Mouse (Mus musculus) midbrain, embryonic 10.5 days (tissue): Measurements from ENCODE around the gene Ppp1r14a. TPM values are rescaled to one million over a fixed set of nuclear protein-coding genes. Genes with fewer than 3 reads are reported as not detected.

Source experiments
- DNase-seq: peaks from one replicate; pipeline ENCODE4 v3.0.0-alpha.2; 2017; ENCODE audit warnings: low spot score
- H3K27ac ChIP-seq: fragments of 300-500 bp; sonication (generic); replicated peaks from 2 replicates; pipeline ENCODE4 v1.5.1; 2016; ENCODE audit warnings: mild to moderate bottlenecking
- H3K27me3 ChIP-seq: fragments of 300-500 bp; sonication (generic); 2 replicates; pipeline ENCODE4 v1.6.1; 2016; ENCODE audit warnings: low read depth, mild to moderate bottlenecking; ENCODE audit not compliant: poor library complexity, severe bottlenecking
- H3K36me3 ChIP-seq: fragments of 300-500 bp; sonication (generic); 2 replicates; pipeline ENCODE4 v1.6.1; 2016; ENCODE audit warnings: mild to moderate bottlenecking, moderate library complexity
- H3K4me1 ChIP-seq: fragments of 300-500 bp; sonication (generic); 2 replicates; pipeline ENCODE4 v1.6.1; 2016
- H3K4me3 ChIP-seq: fragments of 300-500 bp; sonication (generic); 2 replicates; pipeline ENCODE4 v1.5.1; 2016; ENCODE audit warnings: mild to moderate bottlenecking, moderate library complexity
- H3K9me3 ChIP-seq: fragments of 300-500 bp; sonication (generic); replicated peaks from 2 replicates; pipeline ENCODE4 v1.6.1; 2016; ENCODE audit warnings: mild to moderate bottlenecking
- WGBS: fragments of 180-500 bp; shearing (Covaris S2); methylation state at CpG from one replicate; pipeline ENCODE4 v1.1.7; 2016; 5-methylcytosine and 5-hydroxymethylcytosine counted together
- polyA plus RNA-seq: library from polyadenylated mRNA; unstranded; fragments of >200 nt; fragmentation: Nextera tagmentation; extraction: Ambion mirVana; gene quantifications from 2 replicates; pipeline ENCODE4 v1.2.1, GENCODE M21; 2016

Gene Ppp1r14a
- polyA plus RNA-seq = 21.9 and 22.2 TPM in 2 replicates

DNA sequence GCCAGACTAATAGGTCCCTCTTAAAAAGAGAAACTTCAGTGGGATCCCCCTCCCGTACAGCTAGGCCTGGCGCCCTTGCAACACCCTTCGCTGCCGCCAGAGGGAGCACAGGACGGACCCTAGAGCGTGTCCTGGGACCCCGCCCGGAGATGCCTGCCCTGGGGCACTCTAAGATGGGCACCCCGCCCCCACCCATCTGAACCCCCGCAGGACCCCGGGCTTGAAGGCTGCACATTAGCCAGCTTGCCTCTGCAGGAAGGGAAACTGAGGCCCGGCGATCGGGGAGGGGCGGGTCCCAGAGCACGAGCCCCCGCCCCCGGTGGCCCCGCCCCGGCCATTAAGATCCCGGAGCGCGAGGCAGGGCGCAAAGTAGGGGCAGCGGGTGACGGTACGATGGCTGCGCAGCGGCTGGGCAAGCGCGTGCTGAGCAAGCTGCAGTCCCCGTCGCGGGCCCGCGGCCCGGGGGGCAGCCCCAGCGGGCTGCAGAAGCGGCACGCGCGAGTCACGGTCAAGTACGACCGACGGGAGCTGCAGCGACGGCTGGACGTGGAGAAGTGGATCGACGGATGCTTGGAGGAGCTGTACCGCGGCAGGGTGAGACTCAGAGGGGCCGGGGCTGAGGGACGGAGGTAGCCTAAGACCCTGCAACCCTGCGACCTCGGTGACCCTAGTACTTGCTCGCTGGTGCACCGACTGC is at the start of gene Ppp1r14a:
TSS of gene Ppp1r14a (plus strand) at position 367 of the 697 bp plus-strand sequence.
- Histone ChIP-seq H3K27me3 (peaks cover 53% of the 10 kb centered on the region), H3K9me3 (no peaks in the 10 kb centered on the region), H3K27ac (peak within 1 kb of the TSS; percentile 87), H3K36me3 (no peaks in the 10 kb centered on the region), H3K4me3 (peak within 1 kb of the TSS; percentile 72), H3K4me1 (peaks cover 55% of the 10 kb centered on the region)
- WGBS = 1% methylated on average over 59 of the region's 59 CpGs
- DNase-seq = peak; percentile 86

- peaks cover 29% of the 10 kb centered on the region for H3K27me3 ChIP-seq
- peaks cover 43% of the 10 kb centered on the region for H3K36me3 ChIP-seq
- H3K27ac ChIP-seq = no peak overlapping the region
- peaks cover 20% of the 10 kb centered on the region for H3K4me1 ChIP-seq
- no peaks in the 10 kb centered on the region for H3K9me3 ChIP-seq
- DNase-seq = no peak
- 86% methylated on average over 7 of the region's 7 CpGs for WGBS
- H3K4me3 ChIP-seq = no peak overlapping the region
These were observed 44.2 kb upstream of the Ppp1r14a start for GRCm38 (mm10) chr7:29244732-29245416.

- H3K9me3 ChIP-seq = no peaks in the 10 kb centered on the region
- H3K4me3 ChIP-seq = no peak overlapping the region
- peaks cover 29% of the 10 kb centered on the region for H3K27me3 ChIP-seq
- DNase-seq = no peak
- H3K4me1 ChIP-seq = peaks cover 20% of the 10 kb centered on the region
- no peak overlapping the region for H3K27ac ChIP-seq
- WGBS = 91% methylated on average over 5 of the region's 5 CpGs
- peaks cover 43% of the 10 kb centered on the region for H3K36me3 ChIP-seq
These were observed 43.1 kb upstream of the Ppp1r14a start for GRCm38 (mm10) chr7:29246015-29246414.

DNA sequence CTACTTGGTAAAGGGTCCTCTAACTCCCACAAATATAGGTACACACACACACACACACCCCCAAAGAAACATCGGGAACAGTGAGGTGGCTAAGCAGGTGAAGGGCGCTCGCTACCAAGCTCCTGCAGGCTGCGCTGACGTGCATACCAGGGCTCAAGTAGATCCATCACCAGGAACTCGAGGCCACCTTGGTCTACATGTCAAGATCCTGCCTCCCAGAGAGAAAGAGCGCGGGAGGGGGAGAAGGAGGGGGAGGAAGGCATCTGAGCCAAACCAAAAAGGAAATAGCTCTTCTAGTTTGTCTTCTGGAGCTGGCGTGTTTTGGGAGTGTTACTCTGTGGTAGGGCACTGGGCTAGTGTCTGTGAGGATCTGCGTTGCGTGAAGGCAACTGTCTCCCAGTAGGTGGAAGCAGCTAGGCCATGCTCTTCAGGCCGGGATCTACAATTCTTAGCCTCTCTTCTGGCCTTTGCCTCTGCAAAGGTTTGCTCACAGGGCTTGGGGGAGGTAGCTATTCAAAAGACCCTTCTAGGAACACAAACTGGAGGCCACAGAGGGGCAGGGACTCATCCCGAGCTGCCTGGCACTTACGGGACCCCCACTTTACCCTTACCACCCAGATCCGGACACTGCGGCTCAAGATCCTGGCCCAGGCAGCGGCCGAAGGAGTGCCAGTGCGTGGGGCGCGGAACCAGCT is 42.3 kb upstream of the Ppp1r14a start:
- H3K36me3 ChIP-seq = peaks cover 38% of the 10 kb centered on the region
- peaks cover 29% of the 10 kb centered on the region for H3K27me3 ChIP-seq
- no peaks in the 10 kb centered on the region for H3K9me3 ChIP-seq
- 85% methylated on average over 21 of the region's 21 CpGs for WGBS
- peaks cover 20% of the 10 kb centered on the region for H3K4me1 ChIP-seq
- peak overlapping the region; percentile 49; the same call in 1 of the 2 replicates for H3K4me3 ChIP-seq
- no peak for DNase-seq
- no peak overlapping the region for H3K27ac ChIP-seq

DNA sequence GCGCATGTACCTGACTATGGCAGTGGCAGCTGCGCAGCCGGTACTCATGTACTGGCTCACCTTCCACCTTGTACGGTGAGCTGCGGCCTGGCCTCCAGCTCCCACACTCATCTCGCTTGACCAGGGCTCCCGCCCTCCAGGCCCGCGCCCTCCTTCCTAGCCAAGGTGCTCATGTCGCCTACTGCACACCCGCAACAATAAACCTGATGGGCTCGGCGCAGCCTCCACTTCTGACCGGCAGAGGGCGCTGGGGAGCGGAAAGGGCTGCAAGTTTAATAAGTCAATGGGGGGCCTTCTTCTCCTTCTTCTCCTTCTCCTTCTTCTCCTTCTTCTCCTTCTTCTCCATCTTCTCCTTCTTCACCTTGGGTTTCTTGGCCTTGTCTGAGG is 41.8 kb upstream of the Ppp1r14a start:
- Histone ChIP-seq H3K27ac (no peak overlapping the region), H3K4me3 (peak overlapping the region; percentile 49), H3K27me3 (peaks cover 29% of the 10 kb centered on the region), H3K4me1 (peaks cover 20% of the 10 kb centered on the region), H3K36me3 (peaks cover 36% of the 10 kb centered on the region), H3K9me3 (no peaks in the 10 kb centered on the region)
- peak; percentile 79 for DNase-seq
- 23% methylated on average over 16 of the region's 16 CpGs for WGBS

DNA sequence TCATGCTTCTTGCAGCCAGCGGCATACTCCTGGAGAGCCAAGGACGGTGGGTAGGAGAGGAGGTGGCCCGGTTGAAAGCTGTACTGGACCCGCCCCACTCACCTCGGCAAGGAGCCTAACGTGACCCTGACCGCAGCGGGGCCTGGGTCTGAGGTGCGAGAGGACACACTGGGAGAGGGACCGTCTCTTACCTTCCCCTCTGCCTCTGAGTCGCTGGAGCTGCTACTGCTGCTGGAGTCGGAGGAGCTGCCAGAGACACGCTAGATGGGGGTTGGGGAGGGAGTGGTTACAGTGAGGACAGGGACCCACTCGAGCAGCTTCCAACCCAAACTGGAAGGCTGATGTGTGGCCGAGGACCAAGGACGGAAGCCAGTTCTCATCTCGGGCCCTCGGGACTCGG is 41.4 kb upstream of the Ppp1r14a start:
- H3K9me3 ChIP-seq = no peaks in the 10 kb centered on the region
- H3K27me3 ChIP-seq = peaks cover 29% of the 10 kb centered on the region
- no peak for DNase-seq
- peak overlapping the region; percentile 46 for H3K27ac ChIP-seq
- H3K4me3 ChIP-seq = peak overlapping the region; percentile 49
- H3K36me3 ChIP-seq = peaks cover 36% of the 10 kb centered on the region
- WGBS = 12% methylated on average over 19 of the region's 19 CpGs
- peaks cover 20% of the 10 kb centered on the region for H3K4me1 ChIP-seq

DNA sequence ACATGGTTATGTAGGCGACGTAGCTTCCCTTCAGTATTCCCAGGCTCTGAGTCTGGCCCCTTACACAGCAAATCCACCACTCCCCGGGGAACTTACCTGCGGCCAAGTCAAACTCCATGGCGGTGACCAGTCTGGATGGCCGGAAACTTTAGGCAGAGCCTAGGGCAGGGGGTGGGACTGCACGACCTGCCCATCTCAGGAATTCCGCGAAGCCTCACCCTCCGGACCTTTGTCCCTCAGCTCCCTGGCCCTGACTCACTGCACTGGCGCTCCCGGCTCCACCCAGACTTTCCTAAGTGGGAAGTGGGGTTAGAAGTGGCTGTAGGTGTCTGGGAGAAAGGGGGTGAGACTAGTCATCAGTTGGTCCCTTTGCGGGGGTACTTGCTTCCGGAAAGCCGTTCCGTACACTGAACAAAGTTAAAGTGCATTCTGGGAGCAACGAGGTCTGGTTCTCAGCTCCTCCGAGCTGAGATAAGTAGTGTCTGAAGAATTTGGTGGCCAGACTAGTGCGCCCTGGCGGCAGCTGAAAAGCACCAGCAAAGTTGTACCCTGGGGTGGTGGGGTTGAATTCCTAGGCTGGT is 40.8 kb upstream of the Ppp1r14a start, which contains the start of gene 2200002D01Rik:
TSS of gene 2200002D01Rik (minus strand) at position 206 of the 581 bp plus-strand sequence.
- 8% methylated on average over 20 of the region's 20 CpGs for WGBS
- peak within 1 kb of the TSS; percentile 46 for H3K27ac ChIP-seq
- H3K27me3 ChIP-seq = peaks cover 29% of the 10 kb centered on the region
- H3K4me1 ChIP-seq = peaks cover 20% of the 10 kb centered on the region
- DNase-seq = peak; percentile 45
- no peaks in the 10 kb centered on the region for H3K9me3 ChIP-seq
- H3K36me3 ChIP-seq = peaks cover 36% of the 10 kb centered on the region
- peak within 1 kb of the TSS; percentile 49 for H3K4me3 ChIP-seq

- Histone ChIP-seq H3K9me3 (no peaks in the 10 kb centered on the region), H3K27ac (no peak overlapping the region), H3K27me3 (peaks cover 29% of the 10 kb centered on the region), H3K36me3 (peaks cover 11% of the 10 kb centered on the region), H3K4me1 (peaks cover 25% of the 10 kb centered on the region), H3K4me3 (no peak overlapping the region)
- 90% methylated on average over 3 of the region's 3 CpGs for WGBS
- no peak for DNase-seq
These were observed 37.9 kb upstream of the Ppp1r14a start for GRCm38 (mm10) chr7:29251166-29251565.

DNA sequence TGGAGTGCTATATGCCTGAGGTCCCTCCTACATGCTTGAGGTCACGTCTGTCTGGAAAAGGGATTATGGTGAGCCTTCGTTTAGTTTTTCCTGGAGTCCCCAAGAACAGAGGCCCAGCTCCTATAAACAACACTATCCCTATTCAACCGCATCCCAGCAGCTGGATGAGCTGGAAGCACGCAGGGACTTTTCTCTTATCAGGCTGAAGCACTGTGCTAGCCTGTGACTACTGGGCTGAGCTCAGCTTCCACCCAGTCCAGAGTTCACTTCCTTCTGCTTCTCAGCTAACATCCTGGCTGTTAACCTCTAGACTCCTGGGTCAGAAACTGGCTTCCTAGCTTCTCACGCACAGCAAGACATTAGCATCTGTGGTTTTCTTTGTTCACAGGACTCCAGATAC is 35.3 kb upstream of the Ppp1r14a start:
- H3K27ac ChIP-seq = no peak overlapping the region
- no peaks in the 10 kb centered on the region for H3K36me3 ChIP-seq
- no peak overlapping the region for H3K4me3 ChIP-seq
- 55% methylated on average over 5 of the region's 5 CpGs for WGBS
- no peak for DNase-seq
- peaks cover 14% of the 10 kb centered on the region for H3K4me1 ChIP-seq
- no peaks in the 10 kb centered on the region for H3K9me3 ChIP-seq
- peaks cover 9% of the 10 kb centered on the region for H3K27me3 ChIP-seq

GRCm38 (mm10) chr7:29255875-29256274 is 33.2 kb upstream of the Ppp1r14a start:
- DNase-seq = no peak
- no peaks in the 10 kb centered on the region for H3K9me3 ChIP-seq
- no peak overlapping the region for H3K27ac ChIP-seq
- H3K36me3 ChIP-seq = no peaks in the 10 kb centered on the region
- WGBS = 85% methylated on average over 4 of the region's 4 CpGs
- H3K4me3 ChIP-seq = no peak overlapping the region
- no peaks in the 10 kb centered on the region for H3K27me3 ChIP-seq
- peaks cover 30% of the 10 kb centered on the region for H3K4me1 ChIP-seq

DNA sequence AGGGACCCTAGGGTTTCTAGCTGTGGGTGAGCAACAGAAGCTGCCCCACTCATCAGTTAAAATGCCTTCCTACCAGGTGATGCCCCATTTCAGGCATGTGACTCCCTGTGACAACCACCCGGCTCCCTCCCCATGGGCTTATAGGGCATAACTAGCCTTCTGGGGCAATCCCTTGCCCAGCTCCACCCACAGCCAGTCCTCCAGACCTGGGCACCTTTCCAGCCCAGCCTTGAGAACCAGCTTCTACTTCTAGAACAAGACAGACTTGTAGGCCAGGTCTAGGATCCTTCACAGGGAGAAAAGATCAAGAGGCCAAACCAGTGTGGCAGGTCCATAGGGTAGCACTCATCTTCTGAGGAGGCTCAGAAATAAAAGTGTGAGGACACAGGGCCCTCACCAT is 31.7 kb upstream of the Ppp1r14a start:
- no peaks in the 10 kb centered on the region for H3K36me3 ChIP-seq
- H3K27ac ChIP-seq = no peak overlapping the region
- WGBS = 86% methylated on average over 1 of the region's 1 CpGs
- peaks cover 30% of the 10 kb centered on the region for H3K4me1 ChIP-seq
- no peaks in the 10 kb centered on the region for H3K9me3 ChIP-seq
- H3K4me3 ChIP-seq = no peak overlapping the region
- H3K27me3 ChIP-seq = no peaks in the 10 kb centered on the region
- DNase-seq = no peak
